Mouse (Mus musculus) cerebellum, adult (tissue): ENCODE results near the gene Numbl.

Source experiments
- ATAC-seq: cut with Nextera tagmentation; 2 replicates; pipeline ENCODE4 v1.9.2; 2017; ENCODE audit warnings: mild to moderate bottlenecking, moderate library complexity, mixed read lengths; ENCODE audit not compliant: insufficient number of reproducible peaks, low FRiP score, low TSS enrichment

Gene Numbl

DNA sequence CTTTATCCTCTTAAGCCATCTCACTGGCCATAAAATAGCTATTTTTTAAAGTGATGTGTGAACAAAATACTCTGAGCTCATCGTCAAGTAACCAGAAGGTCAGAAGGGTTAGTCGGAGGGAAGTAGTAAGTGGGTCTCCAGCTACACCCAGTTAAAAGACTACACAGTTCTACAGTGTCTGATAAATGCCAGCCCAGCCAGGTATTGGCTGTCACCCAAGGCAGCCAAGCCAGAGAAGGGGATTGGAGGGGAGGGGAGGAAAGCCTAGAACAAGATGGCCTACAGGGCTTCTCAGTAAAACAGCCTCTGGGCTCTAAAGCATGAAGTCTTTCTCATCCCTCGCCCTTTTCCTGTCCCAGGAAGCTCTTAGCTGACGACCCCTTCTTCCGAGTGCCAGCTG, 8.3 kb upstream of the Numbl start:
- no peak for ATAC-seq

DNA sequence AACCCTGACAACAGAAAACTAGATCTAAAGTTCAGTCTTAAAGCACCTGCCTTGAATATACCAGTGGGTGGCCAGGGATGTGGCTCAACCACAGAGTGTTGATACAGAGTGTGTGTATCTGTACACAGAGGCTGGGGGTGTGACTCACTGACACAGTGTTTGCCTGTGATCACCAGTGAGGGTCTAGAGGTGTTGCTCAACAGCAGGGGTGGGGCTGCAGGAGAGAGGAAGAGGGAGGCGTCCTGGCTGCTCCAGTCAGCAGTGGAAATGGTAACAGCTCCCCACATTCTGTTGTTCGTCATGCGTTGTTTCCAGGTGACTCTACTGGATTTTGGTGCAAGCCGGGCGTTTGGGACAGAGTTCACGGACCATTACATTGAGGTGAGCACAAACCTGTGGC, 6.3 kb upstream of the Numbl start:
- no peak for ATAC-seq

DNA sequence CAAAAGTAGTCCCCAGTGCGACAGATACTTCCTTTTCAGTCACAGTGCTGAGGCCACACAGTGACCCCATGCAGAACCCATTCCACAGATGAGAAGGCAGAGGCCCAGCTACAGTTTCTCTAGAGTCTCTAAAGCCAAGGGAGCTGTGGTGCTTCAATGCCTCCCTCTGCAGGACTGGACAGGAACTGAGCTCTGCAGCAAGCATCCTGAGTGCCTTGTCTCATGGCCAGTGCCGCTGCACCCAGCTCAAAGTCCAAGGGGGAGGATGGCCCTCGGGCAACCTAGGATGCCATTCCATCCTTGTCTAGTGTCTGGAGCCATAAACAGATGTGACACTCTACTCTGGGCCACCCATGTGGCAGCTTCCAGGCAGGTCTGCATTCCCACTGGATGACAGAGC, 2.5 kb upstream of the Numbl start:
- no peak for ATAC-seq

DNA sequence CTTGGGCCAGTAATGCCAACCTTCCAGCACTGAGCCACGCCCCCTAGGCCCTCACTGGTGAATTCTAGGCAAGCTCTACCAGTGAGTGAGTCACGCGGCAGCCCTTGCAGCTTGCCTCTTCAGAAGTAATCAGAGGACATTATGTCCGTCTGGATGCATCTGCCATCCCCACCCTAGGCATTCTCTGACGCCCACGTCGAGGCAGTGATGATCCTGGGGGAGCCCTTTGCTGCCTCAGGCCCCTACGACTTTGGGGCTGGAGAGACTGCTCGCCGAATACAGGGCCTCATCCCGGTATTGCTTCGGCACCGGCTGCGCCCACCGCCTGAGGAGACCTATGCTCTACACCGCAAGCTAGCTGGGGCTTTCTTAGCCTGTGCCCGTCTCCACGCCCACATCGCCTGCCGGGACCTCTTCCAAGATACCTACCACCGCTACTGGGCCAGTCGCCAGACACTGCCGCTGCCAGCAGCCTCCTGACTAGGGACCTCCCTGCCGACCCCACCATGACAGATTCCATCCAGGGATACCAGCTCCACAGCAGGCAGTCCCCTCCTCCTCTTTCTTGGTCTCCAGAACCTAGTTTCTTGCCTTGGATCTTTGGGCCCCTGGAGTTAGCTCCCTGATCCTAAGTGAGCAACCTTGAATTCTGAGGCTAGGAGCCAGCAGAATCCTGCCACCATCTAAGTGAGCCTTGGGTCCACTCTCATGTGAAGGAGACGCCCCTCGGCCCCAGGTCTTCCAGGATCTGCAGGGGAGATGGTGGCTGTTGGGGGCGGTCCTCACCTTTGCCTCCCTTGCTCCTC, 984 bp upstream of the Numbl start:
- no peak for ATAC-seq

DNA sequence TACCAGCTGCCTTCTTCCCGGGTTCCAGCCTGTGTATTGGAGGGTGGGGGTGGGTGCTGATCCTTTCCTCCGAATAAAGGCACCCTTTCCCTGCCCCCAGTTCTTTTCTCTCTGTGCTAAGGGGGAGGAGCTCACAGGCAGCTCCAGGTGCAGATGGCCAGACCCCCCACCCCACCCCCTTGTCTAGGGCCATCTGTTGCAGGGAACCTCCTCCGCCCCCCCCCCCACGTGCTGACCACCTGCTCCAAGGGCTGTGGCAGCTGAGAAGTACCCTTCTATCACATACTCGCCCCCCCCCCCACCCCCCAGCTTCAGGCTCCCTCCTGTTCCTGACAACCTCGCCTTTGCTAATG, 405 bp upstream of the Numbl start:
- ATAC-seq, result no peak

DNA sequence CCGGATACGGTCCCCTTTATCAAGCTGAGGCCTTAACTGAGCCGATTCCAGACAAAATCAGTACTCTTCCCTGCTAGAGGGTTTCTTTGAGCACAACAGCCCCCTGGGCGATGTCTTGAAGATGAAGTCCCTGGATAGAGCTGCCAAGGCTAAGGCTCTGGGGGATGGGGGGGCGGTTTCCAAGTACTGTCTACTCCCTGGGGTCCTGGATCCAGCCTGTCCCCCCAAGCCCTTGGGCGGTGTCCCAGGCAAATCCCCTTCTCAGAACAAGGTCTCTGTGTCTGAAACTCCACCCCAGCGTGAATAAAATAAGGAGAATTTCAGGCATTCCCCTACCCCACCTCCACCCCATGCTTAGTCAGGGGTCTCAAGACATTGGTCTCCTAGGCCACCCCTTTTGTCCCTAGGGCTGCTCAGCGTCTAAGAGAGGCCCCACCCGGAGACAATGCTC, 1.1 kb downstream of the Numbl start:
- ATAC-seq, result no peak

DNA sequence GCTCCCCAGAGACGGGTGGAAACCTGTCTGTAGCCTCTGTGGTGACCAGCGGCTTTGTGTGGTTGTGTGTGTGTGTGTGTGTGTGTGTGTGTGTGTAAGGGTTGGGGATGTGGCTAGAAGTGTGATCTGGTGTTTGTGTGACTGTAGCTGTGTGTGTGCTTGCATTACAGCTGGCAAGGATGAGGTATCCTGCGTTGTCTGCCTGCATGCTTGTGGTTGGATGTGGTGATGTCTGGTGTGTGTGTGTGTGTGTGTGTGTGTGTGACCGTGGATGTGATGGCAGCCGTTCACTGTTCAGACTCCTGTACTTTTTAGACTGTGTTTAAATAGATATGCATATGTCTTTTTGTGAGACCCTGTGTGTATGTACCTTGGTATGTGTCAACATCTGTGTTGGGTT, 1.5 kb downstream of the Numbl start:
- no peak for ATAC-seq

DNA sequence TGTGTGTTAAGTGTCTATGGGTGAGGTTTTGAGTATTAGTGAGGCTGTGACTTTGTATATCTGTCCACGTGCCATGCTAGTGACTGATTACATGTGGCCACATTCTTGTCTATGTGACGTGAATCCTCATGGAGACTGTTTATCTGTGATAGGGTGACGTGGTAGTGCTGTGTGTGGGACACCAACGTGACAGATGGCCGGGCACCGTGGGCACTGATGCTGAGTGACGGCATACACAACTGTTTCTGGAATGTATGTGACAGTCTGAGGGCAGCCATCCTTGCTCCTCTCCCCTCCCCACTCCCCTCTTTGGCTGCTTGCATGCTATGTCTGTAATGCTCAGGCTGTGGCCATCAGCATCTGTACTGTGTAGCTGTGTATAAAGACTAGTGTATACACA, 2.6 kb downstream of the Numbl start:
- no peak for ATAC-seq

DNA sequence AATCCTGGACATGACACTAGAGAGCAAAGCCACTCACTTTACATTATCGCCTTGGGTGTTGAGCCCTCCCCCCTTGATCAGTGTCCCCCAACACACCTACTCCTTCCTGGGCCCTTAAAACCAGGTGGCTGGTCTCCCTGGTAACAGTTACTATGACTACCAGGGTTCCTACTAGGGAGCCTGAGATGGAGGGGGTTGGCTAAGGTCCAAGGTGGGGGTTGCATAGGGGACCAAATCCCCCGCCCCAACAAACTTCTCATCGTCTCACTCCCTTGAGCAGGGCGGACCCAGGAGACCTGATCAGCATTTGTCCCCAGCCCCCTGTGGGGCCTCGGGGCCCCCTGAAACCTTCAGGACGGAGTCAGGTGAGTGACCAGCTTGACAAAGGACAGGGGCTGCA, 3.7 kb downstream of the Numbl start:
- ATAC-seq, result no peak

DNA sequence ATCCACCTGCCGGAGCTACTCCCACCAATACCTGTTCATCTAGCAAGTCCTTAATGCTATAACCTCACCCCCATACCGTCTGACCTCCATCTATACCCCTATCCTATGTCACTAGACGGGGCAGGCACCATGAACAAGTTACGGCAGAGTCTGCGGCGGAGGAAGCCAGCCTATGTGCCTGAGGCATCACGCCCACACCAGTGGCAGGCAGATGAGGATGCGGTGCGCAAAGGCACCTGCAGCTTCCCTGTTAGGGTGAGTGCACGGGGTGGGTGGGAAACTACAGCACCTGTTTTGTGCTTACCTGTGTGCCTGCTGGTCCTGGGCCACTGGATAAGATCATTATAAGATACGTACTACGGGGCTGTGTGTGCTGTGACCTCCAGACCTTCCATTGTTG, 6.5 kb downstream of the Numbl start:
- ATAC-seq, result no peak

DNA sequence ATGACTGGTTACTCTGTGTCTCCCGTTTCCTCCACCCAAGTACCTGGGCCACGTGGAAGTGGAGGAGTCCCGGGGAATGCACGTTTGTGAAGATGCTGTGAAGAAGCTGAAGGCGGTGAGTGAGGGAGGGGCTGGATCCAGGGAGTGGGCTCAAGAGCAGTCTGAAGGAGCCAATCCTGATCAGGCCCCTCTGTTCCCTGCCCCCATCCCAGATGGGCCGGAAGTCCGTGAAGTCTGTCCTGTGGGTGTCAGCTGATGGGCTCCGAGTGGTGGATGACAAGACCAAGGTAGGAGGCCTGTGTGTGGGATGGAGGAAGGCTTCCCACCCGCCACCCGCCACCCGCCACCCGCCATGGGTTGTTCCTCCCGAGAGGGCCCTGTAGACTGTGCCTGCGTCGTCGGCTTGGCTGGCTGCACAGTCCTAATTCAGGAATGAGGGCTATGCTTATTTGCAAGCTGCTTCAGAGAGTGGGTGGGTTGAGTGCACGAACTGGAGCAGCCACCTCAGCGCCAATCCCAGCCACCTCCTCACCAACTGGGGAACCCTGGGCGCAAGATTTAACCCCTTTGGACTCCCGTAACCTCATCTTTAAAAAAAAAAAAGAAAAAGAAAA, 8.4 kb downstream of the Numbl start:
- ATAC-seq, result no peak

DNA sequence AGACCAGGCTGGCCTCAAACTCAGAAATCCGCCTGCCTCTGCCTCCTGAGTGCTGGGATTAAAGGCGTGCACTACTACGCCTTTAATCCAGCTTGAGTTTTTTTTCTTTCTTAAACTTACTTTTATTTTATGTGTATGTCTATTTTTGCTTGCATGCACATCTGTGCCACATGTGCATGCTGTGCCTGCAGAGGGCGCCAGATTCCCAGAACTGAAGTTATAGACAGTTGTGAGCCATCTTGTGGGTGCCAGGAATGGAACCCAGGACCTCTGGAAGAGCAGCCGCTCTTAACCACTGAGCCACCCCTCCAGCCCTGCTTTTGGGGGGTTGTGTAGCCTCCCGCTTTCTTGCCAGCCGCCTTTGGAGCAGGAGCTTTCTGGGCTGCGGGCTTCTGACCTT, 13.2 kb downstream of the Numbl start:
- ATAC-seq, result no peak

DNA sequence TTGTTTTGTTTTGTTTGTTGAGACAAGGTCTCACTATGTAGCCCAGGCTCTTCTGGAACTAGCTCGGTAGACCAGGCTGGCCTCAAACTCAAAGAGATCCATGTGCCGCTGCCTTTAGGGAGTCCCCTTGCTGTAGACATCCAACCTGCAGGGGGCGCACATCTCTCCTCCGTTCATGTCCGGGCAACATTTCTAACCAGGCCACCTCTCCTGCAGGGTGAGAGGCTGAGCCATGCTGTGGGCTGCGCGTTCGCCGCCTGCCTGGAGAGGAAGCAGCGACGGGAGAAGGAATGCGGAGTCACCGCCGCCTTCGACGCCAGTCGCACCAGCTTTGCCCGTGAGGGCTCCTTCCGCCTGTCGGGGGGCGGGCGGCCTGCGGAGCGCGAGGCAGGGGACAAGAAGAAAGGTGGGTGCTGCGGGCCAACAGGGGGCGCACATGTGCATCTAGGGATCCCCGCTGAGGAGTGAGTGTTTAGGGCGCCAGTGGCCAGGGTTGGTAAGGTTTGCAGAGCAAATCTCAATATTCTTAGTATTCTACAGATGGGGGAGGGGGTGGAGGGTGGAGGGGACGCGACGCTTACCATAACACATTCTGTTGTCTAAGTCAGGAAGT, 15.6 kb downstream of the Numbl start:
- ATAC-seq, result no peak

DNA sequence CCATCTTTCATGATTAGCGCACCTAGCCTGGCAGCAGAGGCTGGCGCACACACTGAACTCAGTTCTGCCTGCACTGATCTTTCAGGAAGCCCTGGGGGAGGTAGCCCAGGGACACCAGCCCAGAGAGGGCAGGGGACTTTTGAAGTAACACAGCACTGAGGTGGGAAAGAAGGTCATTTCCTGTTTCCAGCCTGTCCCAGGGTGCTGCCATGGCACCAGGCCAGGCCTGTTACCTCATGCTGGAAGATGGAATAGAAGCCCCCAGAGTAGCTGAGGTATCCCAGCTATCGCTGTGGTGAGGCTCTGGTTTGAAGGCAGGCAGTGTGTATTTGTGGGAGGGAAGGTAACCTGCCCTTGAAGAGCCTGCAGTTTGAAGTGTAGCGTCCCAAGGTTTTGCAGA, 16.7 kb downstream of the Numbl start:
- no peak for ATAC-seq

DNA sequence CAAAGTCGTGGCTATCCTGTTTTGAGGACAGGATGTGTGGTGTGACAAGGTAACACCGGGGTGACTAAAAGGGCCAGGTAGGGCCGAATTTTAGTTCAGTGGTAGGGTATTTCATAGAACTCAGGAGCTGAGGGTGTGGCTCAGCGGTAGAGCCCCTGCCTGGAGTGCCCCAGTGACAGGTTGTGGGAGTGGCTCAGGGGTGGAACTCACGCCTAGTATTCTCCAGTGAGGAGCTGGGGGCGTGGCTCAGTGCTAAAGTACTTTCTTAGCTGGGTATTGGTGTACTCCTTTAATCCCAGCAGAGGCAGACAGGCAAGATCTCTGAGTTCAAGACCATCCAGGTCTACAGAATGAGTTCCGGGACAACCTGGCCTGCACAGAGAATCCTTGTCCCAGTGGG, 17.8 kb downstream of the Numbl start:
- ATAC-seq, result no peak

DNA sequence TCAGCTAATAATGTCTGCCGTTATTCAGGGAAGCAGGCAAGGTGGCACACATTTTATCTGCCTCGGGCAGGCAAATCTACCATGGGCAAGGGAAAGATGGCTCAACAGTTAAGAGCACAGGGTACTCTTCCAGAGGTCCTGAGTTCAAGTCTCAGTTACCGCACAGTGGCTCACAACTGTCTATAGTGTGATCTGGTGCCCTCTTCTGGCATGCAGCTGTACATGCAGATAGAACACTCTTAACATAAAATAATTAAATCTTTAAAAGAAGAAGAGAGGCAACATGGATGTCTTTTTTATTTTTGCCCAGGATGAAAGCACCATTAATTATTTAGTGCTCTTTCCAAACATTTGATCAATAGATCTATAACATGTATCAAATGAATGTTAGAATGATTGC, 19.0 kb downstream of the Numbl start:
- ATAC-seq, result no peak

DNA sequence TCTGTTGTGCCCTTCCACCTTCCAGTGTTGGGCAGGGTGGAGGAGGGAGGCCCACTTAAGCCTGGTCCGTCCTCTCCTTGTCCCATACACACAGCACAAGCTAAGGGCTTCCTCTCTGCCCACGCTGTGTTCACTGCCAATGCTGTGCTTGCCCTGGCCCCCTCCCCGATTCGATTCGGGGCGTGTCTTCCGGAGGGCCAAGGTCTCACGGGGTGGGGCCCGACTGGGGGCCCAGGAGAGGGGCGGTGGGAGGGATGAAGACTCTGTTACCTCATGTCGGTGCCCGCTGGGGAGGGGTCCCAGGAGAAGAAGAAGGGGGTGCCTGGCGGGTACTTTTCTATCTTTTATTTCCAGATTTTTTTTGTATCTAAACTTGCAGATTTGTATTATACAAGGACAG, 23.5 kb downstream of the Numbl start:
- no peak for ATAC-seq

DNA sequence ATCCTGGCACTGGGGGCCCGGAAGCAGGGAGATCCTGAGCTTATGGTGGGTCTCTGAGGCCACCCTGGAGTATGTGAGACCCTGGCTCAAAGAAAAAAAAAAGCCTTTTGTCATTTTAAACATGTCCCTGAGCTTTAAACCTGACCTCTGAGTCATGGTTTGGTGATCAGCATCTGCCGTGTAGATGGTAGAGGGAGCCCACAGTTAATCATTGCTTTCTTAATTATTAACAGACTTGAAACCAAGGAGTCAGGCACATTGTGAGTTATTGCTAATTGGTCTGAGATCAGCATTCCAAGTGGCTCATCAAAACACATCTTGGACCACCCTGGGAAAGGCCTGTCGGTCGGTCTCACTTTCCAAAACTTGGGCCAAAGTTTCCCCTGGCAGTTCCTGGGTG, 24.0 kb downstream of the Numbl start:
- no peak for ATAC-seq

DNA sequence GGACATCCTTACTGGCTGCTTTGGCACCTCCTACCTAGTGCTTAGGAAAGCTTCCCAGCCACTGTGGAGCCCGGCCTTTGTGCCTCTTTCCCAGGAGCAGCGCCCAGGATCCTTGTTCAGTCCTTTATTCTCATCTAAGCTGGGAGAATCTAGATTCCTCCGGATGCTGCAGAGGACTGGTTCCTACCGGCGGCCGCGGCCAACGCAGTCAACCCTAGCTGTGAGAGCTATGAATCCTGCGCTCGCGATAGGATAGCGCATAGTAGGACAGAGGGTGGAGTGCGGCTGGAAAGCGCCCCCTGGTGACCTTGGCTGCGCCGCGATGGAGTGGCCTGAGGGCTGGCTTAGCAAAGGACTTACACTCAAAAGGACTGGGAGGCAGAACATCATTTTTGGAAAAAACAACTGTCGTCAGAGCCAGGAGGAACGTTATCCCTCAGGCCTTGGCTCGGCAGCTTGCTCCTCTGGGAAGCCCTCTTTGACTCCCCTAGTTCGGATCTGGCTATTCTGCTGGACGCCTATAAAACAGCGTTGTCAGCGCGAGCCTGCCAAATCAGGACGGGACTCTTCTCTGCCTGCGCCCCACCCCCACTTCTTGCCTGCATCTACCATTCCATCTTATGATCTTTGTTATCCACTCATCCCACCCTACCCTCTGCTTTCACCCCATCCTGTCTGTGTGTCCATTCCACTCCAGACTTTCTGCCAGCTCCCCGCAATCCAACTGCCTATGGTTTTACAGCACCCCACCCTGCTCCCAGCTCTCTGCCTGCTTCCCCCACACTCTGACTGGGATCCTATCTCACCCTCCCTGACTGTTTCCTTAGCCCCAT, 26.8 kb downstream of the Numbl start:
- no peak for ATAC-seq

DNA sequence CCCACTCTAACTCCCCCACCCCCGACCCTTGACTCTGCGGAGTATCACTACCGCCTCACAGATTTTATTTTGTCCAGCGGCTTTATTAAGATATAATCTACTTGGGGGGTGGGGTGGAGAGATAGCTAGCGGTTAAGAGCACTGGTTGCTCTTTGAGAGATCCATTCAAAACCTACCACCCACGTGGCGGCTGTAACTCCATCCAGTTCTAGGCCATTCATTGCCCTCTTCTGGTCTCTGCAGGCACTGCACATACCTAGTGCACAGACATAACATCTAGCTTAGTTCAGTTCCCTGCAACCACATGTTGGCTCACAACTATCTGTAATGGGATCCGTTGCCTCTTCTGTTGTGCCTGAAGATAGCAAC, 27.4 kb downstream of the Numbl start:
- 0 out of 2 replicates have a peak, but pooled peaks have one; percentile 40 for ATAC-seq

DNA sequence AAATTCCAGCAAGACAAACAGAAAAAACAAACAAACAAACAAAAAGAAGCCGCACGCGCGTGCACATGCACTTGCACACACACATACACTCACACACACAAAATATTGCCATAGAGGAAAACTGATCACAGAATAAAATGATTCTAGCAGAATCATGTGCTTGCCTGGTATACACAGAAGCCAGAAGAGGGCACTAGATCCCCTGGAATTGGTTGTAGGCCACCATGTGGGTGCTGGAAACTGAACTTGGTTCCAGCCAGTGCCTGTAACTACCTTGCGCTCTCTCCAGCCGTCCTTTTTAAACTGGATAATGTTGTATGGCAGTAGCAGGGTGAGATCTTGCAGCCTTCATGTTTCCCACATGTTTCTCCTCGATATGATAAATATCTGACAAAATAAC, 30.5 kb downstream of the Numbl start:
- ATAC-seq, result no peak
